Mouse (Mus musculus) cerebellum, postnatal 25 days (tissue): ENCODE measurements around the gene Gm20662.

Experiments
- DNase-seq, 2 experiments: peaks; one replicate each; pipeline ENCODE4 v3.0.0; 2021; ENCODE audit warnings: mixed read lengths in 2 of 2

Gene Gm20662

GRCm38 (mm10) chr9:107996049-107996448 is at the start of gene Gm20662:
Gene Gm20662 (plus strand): TSS chr9:107996349.
- no peak for DNase-seq

DNA sequence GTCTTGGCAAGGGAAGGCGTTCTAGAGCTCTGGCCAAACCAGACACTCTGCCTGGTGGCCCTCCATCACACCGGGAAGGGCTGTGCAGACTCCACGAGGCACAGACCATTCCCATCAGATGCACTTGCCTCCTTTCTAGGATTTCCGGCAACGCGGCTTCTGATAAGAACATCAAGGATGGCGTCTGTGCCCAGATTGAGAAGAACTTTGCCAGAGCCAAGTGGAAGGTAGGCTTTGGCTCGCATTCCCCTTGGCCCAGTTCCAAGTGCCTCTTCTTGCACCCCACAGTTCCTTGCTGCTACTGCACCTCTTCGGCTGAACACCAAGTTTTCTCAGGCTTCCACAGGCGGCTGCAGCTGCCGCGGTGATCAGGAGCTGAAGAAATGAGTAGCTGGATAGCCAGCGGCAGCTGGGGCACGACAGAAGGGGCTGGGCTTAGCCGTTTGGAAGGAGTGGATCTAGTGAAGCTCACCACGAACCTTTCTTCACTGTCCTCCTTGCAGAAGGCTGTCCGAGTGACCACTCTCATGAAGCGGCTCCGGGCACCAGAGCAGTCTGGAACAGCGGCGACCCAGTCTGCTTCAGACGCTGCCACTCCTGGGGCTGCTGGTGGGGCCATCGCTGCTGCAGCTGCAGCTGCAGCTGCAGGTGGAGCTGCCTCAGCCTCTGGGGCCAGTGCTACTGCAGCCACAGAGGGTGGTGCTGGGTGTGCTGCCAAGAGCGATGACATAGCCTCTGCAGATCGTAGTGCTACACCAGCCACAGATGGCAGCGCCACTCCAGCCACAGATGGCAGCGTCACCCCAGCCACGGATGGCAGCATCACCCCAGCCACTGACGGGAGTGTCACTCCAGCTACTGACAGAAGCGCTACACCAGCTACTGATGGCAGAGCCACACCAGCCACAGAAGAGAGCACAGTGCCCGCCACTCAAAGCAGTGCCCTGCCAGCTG is 48.6 kb upstream of the Gm20662 start:
- peak; percentile 46 to 61 for DNase-seq

DNA sequence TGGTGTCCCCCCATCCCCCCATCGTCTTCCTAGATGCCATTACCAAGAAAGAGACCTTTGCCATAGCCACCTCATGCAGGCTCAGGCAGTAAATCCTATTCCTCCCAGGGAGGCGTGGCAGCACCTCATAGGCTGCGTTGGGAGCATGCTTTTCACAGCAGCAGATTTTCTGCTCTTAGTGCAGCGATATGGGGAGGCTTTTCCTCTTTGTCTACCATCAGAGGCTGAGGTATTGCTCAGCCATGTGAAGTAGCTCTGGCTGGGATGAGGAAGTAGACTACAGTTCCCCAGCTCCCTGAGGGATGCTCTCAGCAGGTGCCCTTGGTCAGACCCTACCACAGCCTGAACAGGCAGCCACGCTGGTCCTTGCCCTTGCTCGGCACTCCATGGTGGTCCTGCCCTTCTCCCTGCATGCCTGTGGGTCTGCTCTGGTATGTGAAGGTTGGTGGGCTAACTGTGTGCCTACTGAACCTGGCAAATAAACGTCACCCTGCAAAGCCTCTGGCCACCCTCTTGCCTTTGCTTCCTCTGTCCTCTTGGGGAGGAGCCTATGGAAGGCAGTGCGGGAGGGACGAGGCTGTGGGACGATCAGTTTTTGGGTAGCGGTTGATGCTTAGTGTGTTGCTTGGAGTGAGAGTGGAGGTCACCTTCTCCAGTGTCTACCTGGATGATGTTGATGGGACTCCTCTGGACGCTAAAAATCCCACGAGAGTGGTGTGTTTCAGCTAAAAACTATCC is 46.8 kb upstream of the Gm20662 start:
- DNase-seq: no peak

GRCm38 (mm10) chr9:107949922-107950235 is 46.3 kb upstream of the Gm20662 start, which contains the start of gene Traip:
Gene Traip (plus strand): TSS chr9:107950136.
- no peak for DNase-seq

DNA sequence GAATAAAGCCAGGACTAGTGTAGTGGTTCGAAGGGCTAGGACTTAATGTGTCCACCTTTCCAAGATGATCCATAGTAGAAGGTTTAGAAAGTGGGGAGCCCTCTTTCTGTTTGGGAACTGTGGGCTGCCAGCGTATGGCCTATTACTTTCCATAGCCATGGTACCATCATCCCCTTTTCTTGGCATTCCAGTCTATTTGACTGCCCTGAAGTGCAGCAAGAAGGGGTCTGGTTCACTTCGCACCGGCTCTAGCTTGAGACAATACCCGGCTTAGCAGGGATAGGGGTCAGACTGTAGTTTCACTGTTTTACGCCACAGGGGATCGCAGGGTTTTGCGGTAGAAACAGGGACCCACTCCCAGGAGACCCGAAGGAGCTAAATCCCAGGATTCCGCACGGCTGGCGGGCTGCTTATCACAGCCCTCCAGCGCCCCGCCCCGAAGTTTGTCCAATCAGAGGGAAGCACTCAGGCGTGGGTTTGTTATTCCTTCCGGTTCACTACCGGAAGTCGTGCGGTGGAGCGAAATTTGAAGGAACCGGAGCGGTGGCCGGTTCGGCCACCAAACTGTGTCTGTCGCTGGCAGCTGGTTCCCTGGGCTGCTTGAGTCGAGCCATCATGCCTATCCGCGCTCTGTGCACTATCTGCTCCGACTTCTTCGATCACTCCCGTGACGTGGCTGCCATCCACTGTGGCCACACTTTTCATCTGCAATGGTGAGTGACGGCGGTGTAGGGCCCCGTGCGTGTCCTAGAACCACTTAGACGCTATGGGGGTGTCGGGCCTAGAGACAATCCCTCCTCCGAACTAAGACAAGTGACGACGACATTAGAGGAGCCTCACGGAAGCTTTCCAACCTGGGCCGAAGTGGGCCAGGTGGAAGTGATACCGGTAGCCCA is 45.4 kb upstream of the Gm20662 start:
- DNase-seq: peak; percentile 89 to 95

- DNase-seq: no peak
These were observed 40.4 kb upstream of the Gm20662 start for GRCm38 (mm10) chr9:107955613-107956289.

DNA sequence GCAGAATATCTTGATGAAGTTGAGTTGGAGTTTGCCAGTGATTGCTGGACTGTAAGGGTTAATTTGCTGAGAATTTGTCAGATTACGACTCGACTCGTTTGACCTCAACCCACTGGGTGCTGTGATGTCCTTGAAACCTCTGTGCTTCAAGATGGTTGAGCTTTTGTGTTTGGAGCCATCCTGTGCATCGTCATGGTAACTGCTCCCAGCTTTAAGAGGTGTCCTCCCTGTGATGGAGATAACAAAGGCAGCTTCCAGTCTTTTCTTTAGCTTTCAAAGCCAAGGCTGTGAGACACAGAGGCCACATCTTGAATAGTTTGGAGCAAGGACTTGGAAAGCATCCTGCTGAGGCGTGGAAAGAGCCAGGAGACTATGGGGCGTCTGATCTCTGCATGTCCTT is 39.0 kb upstream of the Gm20662 start:
- DNase-seq: no peak

GRCm38 (mm10) chr9:107959896-107960295 is 36.3 kb upstream of the Gm20662 start:
- no peak for DNase-seq

- no peak for DNase-seq
These were observed 35.2 kb upstream of the Gm20662 start for GRCm38 (mm10) chr9:107960928-107961327.

- no peak for DNase-seq
These were observed 34.8 kb upstream of the Gm20662 start for GRCm38 (mm10) chr9:107961351-107961762.

DNA sequence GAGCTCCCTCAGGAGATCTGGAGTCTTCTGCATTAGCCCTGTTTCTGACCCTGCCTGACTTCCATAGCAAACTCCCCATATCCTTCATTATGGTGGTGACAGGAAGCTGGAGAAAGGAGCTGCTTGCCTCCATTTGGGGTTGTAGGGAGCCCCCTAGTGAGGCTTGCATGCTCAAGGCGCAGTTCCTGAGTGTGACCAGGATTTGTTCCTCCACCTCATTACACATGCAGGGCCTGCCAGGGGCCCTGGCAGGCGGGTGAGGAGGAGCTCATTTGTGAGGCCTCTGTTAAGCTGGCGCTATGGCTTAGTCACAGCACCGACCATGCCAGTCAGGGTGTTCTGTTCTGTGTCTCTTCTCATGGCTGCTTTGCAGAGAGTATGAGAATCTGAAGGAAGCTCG is 34.3 kb upstream of the Gm20662 start:
- peak in 1 of 2 experiments; percentile 24 for DNase-seq

- DNase-seq: no peak
These were observed 33.2 kb upstream of the Gm20662 start for GRCm38 (mm10) chr9:107962916-107963315.

DNA sequence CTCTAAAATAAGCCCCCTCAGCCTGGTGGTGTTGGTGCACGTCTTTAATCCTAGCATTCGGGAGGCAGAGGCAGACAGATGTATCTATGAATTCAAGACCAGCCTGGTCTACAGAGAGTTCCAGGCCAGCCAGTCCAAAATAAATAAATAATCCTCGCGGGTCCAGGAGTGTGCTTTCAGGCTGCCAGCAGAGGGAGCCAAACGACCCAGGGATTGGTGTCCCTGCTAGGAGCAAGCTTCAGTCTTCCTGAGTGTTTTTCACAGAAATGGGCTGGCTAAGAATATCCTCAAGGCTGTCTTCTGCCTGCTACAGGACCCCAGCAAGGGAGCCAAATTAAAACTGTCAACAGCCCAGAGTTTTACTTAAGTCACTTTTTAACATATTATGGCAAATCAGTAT is 32.4 kb upstream of the Gm20662 start:
- DNase-seq: peak; percentile 87 to 94

DNA sequence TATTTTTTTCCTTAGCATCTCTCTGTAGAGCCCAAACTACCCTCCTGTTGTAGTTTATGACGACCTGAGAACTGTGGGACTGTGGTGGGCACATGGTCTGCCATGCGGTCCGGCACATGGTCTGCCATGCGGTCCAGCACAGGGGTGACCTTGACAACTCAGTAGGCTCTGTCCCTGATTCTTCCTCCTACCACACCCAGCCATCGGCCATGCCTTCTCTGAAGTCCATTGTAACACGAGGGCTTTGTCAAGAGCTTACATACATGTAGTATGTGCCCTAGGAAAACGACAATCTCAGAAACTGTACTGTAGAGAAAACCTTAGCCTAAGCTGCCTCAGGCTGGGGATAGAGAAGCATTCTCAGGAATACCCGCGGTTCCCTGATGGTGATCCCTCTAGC is 31.5 kb upstream of the Gm20662 start:
- DNase-seq: no peak

DNA sequence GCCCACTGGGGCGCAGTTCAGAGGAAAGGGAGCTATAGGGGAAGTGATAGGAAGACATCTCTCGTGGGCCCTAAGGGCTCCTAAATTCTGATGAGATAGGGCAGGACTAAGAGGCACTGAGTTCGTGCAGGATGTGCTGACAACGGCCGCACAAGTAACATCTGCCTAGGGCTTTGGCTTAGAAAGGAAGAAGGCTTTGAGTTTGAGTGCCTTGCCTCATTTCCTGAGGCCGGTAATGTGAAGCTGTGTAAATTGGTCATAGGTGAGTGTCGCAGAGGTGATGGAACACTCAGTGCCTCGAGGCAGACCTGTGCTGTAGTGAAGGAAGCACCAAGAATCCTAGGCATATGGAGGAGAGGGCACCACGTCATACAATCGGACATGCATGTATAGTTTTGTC is 29.5 kb upstream of the Gm20662 start:
- DNase-seq: no peak

DNA sequence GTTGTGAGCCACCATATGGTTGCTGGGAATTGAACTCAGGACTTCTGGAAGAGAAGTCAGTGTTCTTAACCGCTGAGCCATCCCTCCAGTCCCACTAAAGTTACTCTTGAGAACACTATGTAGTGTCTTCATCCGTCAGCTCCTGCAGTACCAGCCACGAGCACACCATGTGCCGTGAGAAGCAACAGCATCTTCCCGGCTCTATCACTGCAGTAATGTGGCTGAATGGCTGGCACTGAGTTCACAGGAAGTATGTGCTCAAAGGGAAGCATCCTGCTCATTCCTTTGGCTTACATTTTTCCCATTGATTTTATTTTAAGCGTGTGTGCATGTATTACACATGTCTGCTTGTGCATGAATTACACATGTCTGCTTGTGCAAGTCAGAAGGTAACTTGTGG is 28.7 kb upstream of the Gm20662 start:
- no peak for DNase-seq

- DNase-seq: no peak
These were observed 27.6 kb upstream of the Gm20662 start for GRCm38 (mm10) chr9:107968531-107968930.

DNA sequence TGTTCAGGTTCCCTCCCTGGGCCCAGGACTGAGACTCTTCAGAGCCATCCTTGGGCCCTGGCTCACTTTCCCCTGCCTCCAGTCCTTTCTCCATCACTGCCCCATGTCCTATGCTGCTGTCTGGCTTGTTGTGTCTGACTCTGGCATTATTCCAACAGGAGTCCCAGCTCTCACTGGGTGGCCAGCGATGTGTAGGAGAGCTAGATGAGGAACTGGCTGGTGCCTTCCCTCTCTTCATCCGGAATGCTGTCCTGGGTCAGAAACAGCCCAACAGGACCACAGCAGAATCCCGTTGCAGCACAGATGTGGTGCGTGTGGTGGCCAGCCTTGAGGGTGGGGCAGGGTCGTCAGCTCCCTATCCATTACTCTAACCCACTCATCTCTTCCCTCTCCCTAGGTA is 25.8 kb upstream of the Gm20662 start:
- no peak for DNase-seq

- DNase-seq: no peak
These were observed 24.2 kb upstream of the Gm20662 start for GRCm38 (mm10) chr9:107971690-107972541.

DNA sequence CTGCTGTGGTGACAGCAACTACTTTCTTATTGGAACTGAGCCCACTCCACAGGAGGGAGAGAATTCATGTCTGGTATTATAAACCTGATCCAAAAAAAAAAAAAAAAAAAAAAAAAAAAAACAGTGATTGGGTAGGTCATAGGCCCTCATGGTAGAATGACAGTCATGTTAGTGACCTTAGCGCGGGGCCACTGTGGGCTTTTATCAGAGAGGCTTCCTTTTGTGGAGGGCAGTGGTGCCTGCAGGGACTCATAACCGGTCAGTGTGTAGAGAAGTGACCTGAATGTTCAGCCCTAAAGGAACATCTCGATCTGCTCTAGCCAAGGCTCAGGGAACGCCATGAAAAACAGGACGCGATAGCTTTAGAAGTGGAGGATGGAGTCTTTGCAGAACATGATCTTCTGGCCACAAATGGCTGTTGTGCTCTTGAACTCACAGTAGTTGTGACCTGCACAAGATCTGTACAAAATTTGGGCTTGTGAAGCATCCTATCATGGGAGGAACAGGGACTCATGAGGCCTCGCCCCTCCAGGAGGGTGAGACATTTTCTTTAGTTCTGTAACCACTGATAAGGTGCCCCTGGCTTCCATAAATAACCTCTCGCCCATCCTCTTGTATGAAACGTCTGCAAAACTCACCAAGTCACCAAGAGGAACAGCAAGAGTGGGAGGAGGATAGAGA is 21.5 kb upstream of the Gm20662 start:
- DNase-seq: no peak
